Mouse (Mus musculus): ENCODE results near the gene Pdzrn3.

Pdzrn3 gene

GRCm38 (mm10) chr6:101259411-101259810 is 118.3 kb downstream of the Pdzrn3 start:
- DNase-seq (ENCODE audit: low read depth, low spot score) = no peak

GRCm38 (mm10) chr6:101257418-101257817 is 120.3 kb downstream of the Pdzrn3 start:
- DNase-seq (ENCODE audit: low read depth, low spot score) = no peak

- no peak for DNase-seq (ENCODE audit: low read depth, low spot score)
Observed at GRCm38 (mm10) chr6:101254652-101255051, 123.0 kb downstream of the Pdzrn3 start.

GRCm38 (mm10) chr6:101251916-101252603 is 125.6 kb downstream of the Pdzrn3 start:
- DNase-seq (ENCODE audit: low read depth, low spot score) = no peak

- no peak for DNase-seq (ENCODE audit: low read depth, low spot score)
Observed at GRCm38 (mm10) chr6:101251160-101251559, 126.5 kb downstream of the Pdzrn3 start.

- DNase-seq (ENCODE audit: low read depth, low spot score) = no peak
Observed at GRCm38 (mm10) chr6:101246137-101246536, 131.6 kb downstream of the Pdzrn3 start.

- DNase-seq (ENCODE audit: low read depth, low spot score) = no peak
Observed at GRCm38 (mm10) chr6:101244355-101244754, 133.3 kb downstream of the Pdzrn3 start.

GRCm38 (mm10) chr6:101243189-101243815 is 134.4 kb downstream of the Pdzrn3 start:
- no peak for DNase-seq (ENCODE audit: low read depth, low spot score)

GRCm38 (mm10) chr6:101236641-101237246 is 141.0 kb downstream of the Pdzrn3 start:
- DNase-seq (ENCODE audit: low read depth, low spot score) = no peak

GRCm38 (mm10) chr6:101236230-101236629 is 141.5 kb downstream of the Pdzrn3 start:
- no peak for DNase-seq (ENCODE audit: low read depth, low spot score)

- no peak for DNase-seq (ENCODE audit: low read depth, low spot score)
Observed at GRCm38 (mm10) chr6:101234349-101234748, 143.3 kb downstream of the Pdzrn3 start.

GRCm38 (mm10) chr6:101233680-101234079 is 144.0 kb downstream of the Pdzrn3 start:
- DNase-seq (ENCODE audit: low read depth, low spot score) = no peak

GRCm38 (mm10) chr6:101227294-101227855 is 150.3 kb downstream of the Pdzrn3 start:
- no peak for DNase-seq (ENCODE audit: low read depth, low spot score)

- no peak for DNase-seq (ENCODE audit: low read depth, low spot score)
Observed at GRCm38 (mm10) chr6:101220307-101220706, 157.4 kb downstream of the Pdzrn3 start.

- no peak for DNase-seq (ENCODE audit: low read depth, low spot score)
Observed at GRCm38 (mm10) chr6:101219004-101219403, 158.7 kb downstream of the Pdzrn3 start.

GRCm38 (mm10) chr6:101218197-101218596 is 159.5 kb downstream of the Pdzrn3 start:
- no peak for DNase-seq (ENCODE audit: low read depth, low spot score)

- DNase-seq (ENCODE audit: low read depth, low spot score) = no peak
Observed at GRCm38 (mm10) chr6:101217756-101218155, 159.9 kb downstream of the Pdzrn3 start.

- no peak for DNase-seq (ENCODE audit: low read depth, low spot score)
Observed at GRCm38 (mm10) chr6:101215436-101215791, 162.3 kb downstream of the Pdzrn3 start.

GRCm38 (mm10) chr6:101214734-101215435 is 162.8 kb downstream of the Pdzrn3 start:
- no peak for DNase-seq (ENCODE audit: low read depth, low spot score)

GRCm38 (mm10) chr6:101213066-101213465 is 164.6 kb downstream of the Pdzrn3 start:
- no peak for DNase-seq (ENCODE audit: low read depth, low spot score)

- no peak for DNase-seq (ENCODE audit: low read depth, low spot score)
Observed at GRCm38 (mm10) chr6:101212086-101212485, 165.6 kb downstream of the Pdzrn3 start.

GRCm38 (mm10) chr6:101211361-101211841 is 166.3 kb downstream of the Pdzrn3 start:
- DNase-seq (ENCODE audit: low read depth, low spot score) = no peak

Measured in c-Kit-negative CD71-positive TER-119-positive erythroid progenitor cells, embryonic 14.5 days (primary cell).